Mouse (Mus musculus) lung, postnatal 0 days (tissue): ENCODE measurements at regions not wholly inside any gene's neighbourhood (a gene's known extent, or its start where the extent isn't known, plus 50 kb on each side); places are given as distances from the start of the nearest gene placed in this dataset.

Source experiments
- CTCF ChIP-seq: IDR thresholded peaks from 2 replicates; pipeline ENCODE4 v1.5.1; 2016; ENCODE audit warnings: antibody characterized with exemption, mild to moderate bottlenecking
- EP300 ChIP-seq: IDR thresholded peaks from 2 replicates; pipeline ENCODE4 v1.6.1; 2016; ENCODE audit warnings: antibody characterized with exemption, mild to moderate bottlenecking, control low read depth

DNA sequence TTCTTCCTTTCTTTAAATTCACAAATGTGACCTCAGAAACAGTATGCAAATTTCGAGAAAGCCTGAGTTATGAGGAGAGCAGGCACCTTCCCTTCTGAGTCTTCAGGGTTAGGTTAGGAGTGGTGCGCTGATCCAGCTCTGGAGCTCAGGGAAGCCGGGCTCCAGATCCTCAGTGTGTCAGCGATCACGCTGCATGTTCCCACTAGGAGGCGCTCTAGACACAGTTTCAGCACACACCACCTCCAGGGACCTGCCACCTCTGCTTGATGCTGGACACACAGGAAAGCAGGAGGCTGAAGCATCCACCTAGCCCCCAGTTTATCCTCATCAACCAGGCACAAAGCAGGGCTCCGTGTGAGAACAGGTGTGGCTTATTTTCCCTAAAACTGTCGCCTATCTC is 165.6 kb downstream of the Glrx3 start:
- TF ChIP-seq CTCF (peak; percentile 87), EP300 (no peak)
